Mouse (Mus musculus) monocyte, adult 5-6 weeks (primary cell): ENCODE data around the gene Klhdc3. TPM values are rescaled to one million over a fixed set of nuclear protein-coding genes. Genes with fewer than 3 reads are reported as not detected.

Experiments used
- ATAC-seq: fragments of 153-309, 156-312 bp; replicated peaks from 2 replicates; pipeline ENCODE4 v1.8.0; 2017; ENCODE audit warnings: mild to moderate bottlenecking; ENCODE audit not compliant: low TSS enrichment, insufficient number of reproducible peaks, severe bottlenecking, poor library complexity, low FRiP score
- total RNA-seq: library from RNA; stranded (forward); fragments of 200-1000, 200-491, 200-594 nt; gene quantifications from 3 replicates; pipeline ENCODE4 v1.2.3, GENCODE M21; 2017

Gene Klhdc3
- total RNA-seq, 1 experiment from 2014 or later = 28.5 TPM

GRCm38 (mm10) chr17:46639929-46640328 lies 40.8 kb downstream of the Klhdc3 start:
- ATAC-seq = peak; percentile 20; the same call in 1 of the 2 replicates

- ATAC-seq = peak; percentile 57
Observed at GRCm38 (mm10) chr17:46636831-46637523, 43.7 kb downstream of the Klhdc3 start.

- ATAC-seq = no peak
Observed at GRCm38 (mm10) chr17:46629685-46630441, 50.9 kb downstream of the Klhdc3 start.

DNA sequence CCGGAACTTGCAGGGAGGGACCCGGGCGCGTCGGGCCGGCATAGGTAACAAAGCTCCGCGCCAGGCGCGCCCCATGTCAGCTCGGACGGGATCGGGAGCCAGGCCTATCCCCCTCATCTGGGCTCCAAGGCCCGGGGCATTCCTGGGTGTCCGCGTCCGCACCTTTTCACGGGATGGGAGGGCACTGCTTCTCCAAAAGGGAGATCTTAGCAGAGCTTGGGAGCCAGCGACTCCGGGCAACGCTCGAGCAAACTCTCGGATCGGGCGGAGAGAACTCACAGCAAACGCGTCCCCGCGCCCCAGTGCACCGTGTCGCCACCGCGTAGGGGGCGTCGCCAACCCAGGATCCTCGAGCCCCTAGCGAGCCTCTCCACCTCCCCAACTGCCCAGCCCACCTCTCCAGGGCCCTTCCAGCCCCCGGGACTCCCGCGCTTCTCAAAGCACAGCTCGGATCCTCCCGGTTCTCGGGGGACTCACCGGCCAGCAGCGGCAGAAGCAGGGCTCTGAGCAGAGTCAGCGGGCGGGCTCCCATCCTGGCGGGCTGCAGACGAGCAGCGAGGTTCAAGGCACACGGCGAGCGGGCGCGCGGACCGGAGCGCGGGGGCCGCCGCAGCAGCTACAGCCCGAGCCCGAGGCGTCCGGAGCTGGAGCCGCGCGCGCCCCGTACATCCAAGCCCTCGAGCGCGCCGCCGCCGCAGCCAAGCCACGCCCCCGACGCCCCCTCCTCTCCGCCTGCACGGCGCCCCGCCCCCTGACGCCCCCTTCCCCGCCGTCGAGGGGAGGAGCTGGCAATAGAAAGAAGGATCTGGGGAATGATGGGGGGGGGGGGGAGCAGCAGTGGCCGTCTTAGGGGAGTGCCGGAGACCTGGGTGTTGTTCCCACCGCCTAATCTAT lies 51.7 kb downstream of the Klhdc3 start, which contains the start of gene Ptk7:
TSS of gene Ptk7 (minus strand) at position 714 of the 894 bp plus-strand sequence.
- ATAC-seq = no peak

- ATAC-seq = no peak
Observed at GRCm38 (mm10) chr17:46628471-46628790, 52.3 kb downstream of the Klhdc3 start.

GRCm38 (mm10) chr17:46627409-46627808 lies 53.3 kb downstream of the Klhdc3 start:
- no peak for ATAC-seq

DNA sequence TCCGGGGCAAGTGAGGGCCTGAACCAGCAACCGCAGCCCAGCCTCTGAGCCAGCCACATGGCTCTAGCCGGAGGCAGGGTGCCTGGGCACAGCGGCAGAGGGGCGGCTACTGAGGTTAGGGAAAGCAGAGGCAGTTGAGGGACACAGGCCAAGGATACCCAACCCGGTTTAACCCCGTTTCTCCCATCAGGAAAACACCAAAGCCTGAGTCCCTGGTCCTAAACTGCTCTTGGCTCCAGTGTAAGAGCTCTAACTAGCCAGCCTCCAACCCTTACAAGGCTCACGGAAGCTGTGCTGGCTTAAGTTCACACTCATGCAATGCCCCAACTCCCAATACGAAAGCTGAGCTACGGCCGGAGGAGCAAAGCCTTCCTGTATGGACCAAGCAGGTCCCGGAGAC lies 56.1 kb downstream of the Klhdc3 start:
- ATAC-seq = no peak

Other genes starting within 250 kb of the Klhdc3 start
- gene Slc22a7, start 242.5 kb downstream of the Klhdc3 start, total RNA-seq = not detected in 3 replicates
- gene Ttbk1, start 193.2 kb downstream of the Klhdc3 start, total RNA-seq = under 0.01 to 0.58 TPM (median 0.48 TPM) in 3 replicates
- not detected in 3 replicates for gene Dnph1, start 184.2 kb downstream of the Klhdc3 start, total RNA-seq
- gene Cul9, start 134.5 kb downstream of the Klhdc3 start, total RNA-seq = 4.4 to 7.6 TPM (median 4.9 TPM) in 3 replicates
- gene Srf, start 124.7 kb downstream of the Klhdc3 start, total RNA-seq = 24.8 to 46.0 TPM (median 36.6 TPM) in 3 replicates
- gene Ptk7, start 51.4 kb downstream of the Klhdc3 start, total RNA-seq = not detected in 3 replicates
- 15.6 to 18.9 TPM (median 18.5 TPM) in 3 replicates for gene Klc4, start 34.9 kb downstream of the Klhdc3 start, total RNA-seq
- gene Mrpl2, start 34.7 kb downstream of the Klhdc3 start, total RNA-seq = 26.1 to 33.3 TPM (median 28.5 TPM) in 3 replicates
- 2.0 to 3.2 TPM (median 3.2 TPM) in 3 replicates for gene Cul7, start 30.6 kb downstream of the Klhdc3 start, total RNA-seq
- gene Rrp36, start 6.6 kb downstream of the Klhdc3 start, total RNA-seq = 52.8 to 99.5 TPM (median 65.5 TPM) in 3 replicates
- 79.9 to 102 TPM (median 82.5 TPM) in 3 replicates for gene Mea1, start 2.1 kb downstream of the Klhdc3 start, total RNA-seq
- gene Ppp2r5d, start 24.2 kb upstream of the Klhdc3 start, total RNA-seq = 24.4 to 34.6 TPM (median 30.2 TPM) in 3 replicates
- gene Pex6, start 30.5 kb upstream of the Klhdc3 start, total RNA-seq = 5.4 to 11.1 TPM (median 10.3 TPM) in 3 replicates
- gene Gnmt, start 48.3 kb upstream of the Klhdc3 start, total RNA-seq = 2.2 to 3.4 TPM (median 3.1 TPM) in 3 replicates
- 88.2 to 109 TPM (median 106 TPM) in 3 replicates for gene Cnpy3, start 71.3 kb upstream of the Klhdc3 start, total RNA-seq
- gene Ptcra, start 82.8 kb upstream of the Klhdc3 start, total RNA-seq = 0.38 TPM in 1 of 3 replicates, not detected in the others
- gene 2310039H08Rik, start 91.7 kb upstream of the Klhdc3 start, total RNA-seq = 4.2 to 8.7 TPM (median 4.2 TPM) in 3 replicates
- 87.5 to 121 TPM (median 88.0 TPM) in 3 replicates for gene Rpl7l1, start 101.8 kb upstream of the Klhdc3 start, total RNA-seq
- gene Bicral, start 177.6 kb upstream of the Klhdc3 start, total RNA-seq = 15.0 to 38.1 TPM (median 25.2 TPM) in 3 replicates
- 6.9 to 17.1 TPM (median 7.5 TPM) in 3 replicates for gene Tbcc, start 209.8 kb upstream of the Klhdc3 start, total RNA-seq
- gene Prph2, start 229.5 kb upstream of the Klhdc3 start, total RNA-seq = not detected in 3 replicates